Mouse (Mus musculus): ENCODE measurements around the gene Tex11. TPM values are rescaled to one million over a fixed set of nuclear protein-coding genes. Genes with fewer than 3 reads are reported as not detected.

Gene Tex11
- polyA plus RNA-seq (2014; fragmentation: Illumina TruSeq; extraction: RNeasy Lipid Tissue Mini Kit (QIAGEN cat#74804); ENCODE audit: low read depth, low replicate concordance) = not detected

DNA sequence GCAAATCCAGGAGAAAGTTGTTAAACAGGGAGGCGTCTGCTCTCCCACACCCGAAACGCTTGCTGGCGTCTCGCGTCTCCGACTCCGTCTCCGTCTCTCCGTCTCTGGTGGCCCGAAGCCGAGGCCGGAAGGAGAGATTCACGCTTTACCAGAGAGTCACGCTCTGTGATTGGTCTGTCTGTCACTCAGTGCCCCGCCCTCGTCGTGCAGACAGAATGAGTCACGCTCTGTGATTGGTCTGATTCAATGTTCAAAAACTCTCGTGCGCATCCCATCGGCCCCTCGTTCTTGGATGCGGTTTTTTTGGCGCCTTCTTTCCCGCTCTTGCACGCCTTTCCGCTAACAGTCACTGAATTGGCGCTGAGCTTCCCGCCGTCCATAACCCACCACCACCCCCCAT is at the start of gene Tex11:
TSS of gene Tex11 (minus strand) at position 127 of the 400 bp plus-strand sequence.

DNA sequence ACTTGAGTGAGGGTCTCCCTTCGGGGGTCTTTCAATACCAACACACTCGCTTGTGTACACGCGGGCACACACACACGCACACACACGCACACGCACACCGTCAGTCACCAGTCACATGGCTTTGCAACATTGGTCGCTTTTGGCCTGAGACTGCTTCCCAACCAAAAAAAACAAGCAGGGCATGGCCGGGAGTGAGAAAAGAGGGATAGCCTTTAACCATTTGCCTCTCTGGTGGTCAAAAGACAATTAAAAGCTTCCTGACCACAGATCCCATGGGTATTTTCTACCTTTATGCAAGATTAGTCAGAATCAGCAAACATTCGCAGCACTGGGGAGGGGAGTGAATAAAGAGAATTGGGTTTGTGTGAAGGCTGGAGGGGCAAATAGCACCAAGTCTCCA is 26.5 kb upstream of the Tex11 start, which contains the start of gene Slc7a3:
TSS of gene Slc7a3 (minus strand) at position 101 of the 400 bp plus-strand sequence.

Other genes with a start within 250 kb of the Tex11 start
- gene Slc7a3, start 26.4 kb upstream of the Tex11 start, polyA plus RNA-seq (2014; fragmentation: Illumina TruSeq; extraction: RNeasy Lipid Tissue Mini Kit (QIAGEN cat#74804); ENCODE audit: low read depth, low replicate concordance) = 0.52 TPM
- gene Snx12, start 162.9 kb upstream of the Tex11 start, polyA plus RNA-seq (2014; fragmentation: Illumina TruSeq; extraction: RNeasy Lipid Tissue Mini Kit (QIAGEN cat#74804); ENCODE audit: low read depth, low replicate concordance) = 56.7 TPM
- gene Foxo4, start 194.9 kb upstream of the Tex11 start, polyA plus RNA-seq (2014; fragmentation: Illumina TruSeq; extraction: RNeasy Lipid Tissue Mini Kit (QIAGEN cat#74804); ENCODE audit: low read depth, low replicate concordance) = 13.6 TPM
- gene Gm614, start 204.3 kb upstream of the Tex11 start, polyA plus RNA-seq (2014; fragmentation: Illumina TruSeq; extraction: RNeasy Lipid Tissue Mini Kit (QIAGEN cat#74804); ENCODE audit: low read depth, low replicate concordance) = not detected
- gene Il2rg, start 208.6 kb upstream of the Tex11 start, polyA plus RNA-seq (2014; fragmentation: Illumina TruSeq; extraction: RNeasy Lipid Tissue Mini Kit (QIAGEN cat#74804); ENCODE audit: low read depth, low replicate concordance) = 15.6 TPM
- not detected for gene Gm20489, start 209.4 kb upstream of the Tex11 start, polyA plus RNA-seq (2014; fragmentation: Illumina TruSeq; extraction: RNeasy Lipid Tissue Mini Kit (QIAGEN cat#74804); ENCODE audit: low read depth, low replicate concordance)
- 4.1 TPM for gene Med12, start 214.4 kb upstream of the Tex11 start, polyA plus RNA-seq (2014; fragmentation: Illumina TruSeq; extraction: RNeasy Lipid Tissue Mini Kit (QIAGEN cat#74804); ENCODE audit: low read depth, low replicate concordance)
- 3.4 TPM for gene Nlgn3, start 239.5 kb upstream of the Tex11 start, polyA plus RNA-seq (2014; fragmentation: Illumina TruSeq; extraction: RNeasy Lipid Tissue Mini Kit (QIAGEN cat#74804); ENCODE audit: low read depth, low replicate concordance)